Mouse (Mus musculus): ENCODE data around the gene Ces1h.
"Not testable (repeated sequence)": the region's sequence is repeated elsewhere in the genome, so short reads cannot be mapped to it uniquely, and the experiment has no call there.

Gene Ces1h

GRCm38 (mm10) chr8:93379625-93380024 lies at the start of gene Ces1h:
TSS of gene Ces1h (minus strand) at chr8:93379725.
- ChIA-PET POLR2A (no interaction called here), CTCF (no interaction called here)

GRCm38 (mm10) chr8:93427195-93427594 lies 47.7 kb upstream of the Ces1h start:
- ChIA-PET CTCF (no interaction called here), POLR2A (no interaction called here)

GRCm38 (mm10) chr8:93415387-93415786 lies 35.9 kb upstream of the Ces1h start:
- ChIA-PET CTCF (interaction anchor here in 1 of 4 experiments (0.9 kb wide), 1 partner anchor 15 kb away, joined by 6 read pairs; no protein-coding TSS in a partner anchor), POLR2A (no interaction called here)

- ChIA-PET POLR2A (no interaction called here), CTCF (no interaction called here)
Observed at GRCm38 (mm10) chr8:93408830-93409229, 29.3 kb upstream of the Ces1h start.

- CTCF ChIA-PET: interaction anchor here in 1 of 4 experiments (0.6 kb wide), 1 partner anchor 726 kb away, joined by 9 read pairs; no protein-coding TSS in a partner anchor
- POLR2A ChIA-PET: no interaction called here
Observed at GRCm38 (mm10) chr8:93399698-93400097, 20.2 kb upstream of the Ces1h start.

- ChIA-PET POLR2A (interaction anchor here in 1 of 4 experiments (0.6 to 0.7 kb wide), 2 partner anchors 76 to 386 kb away, joined by 5 read pairs; no protein-coding TSS in a partner anchor), CTCF (interaction anchor here (0.6 to 1.9 kb wide), 9 partner anchors 27 to 1081 kb away, joined by 3 to 9 read pairs (median 5); no protein-coding TSS in a partner anchor)
Observed at GRCm38 (mm10) chr8:93398044-93398443, 18.5 kb upstream of the Ces1h start.

GRCm38 (mm10) chr8:93394079-93394619 lies 14.6 kb upstream of the Ces1h start:
- CTCF ChIA-PET, POLR2A ChIA-PET: not testable (repeated sequence)

- ChIA-PET CTCF (no interaction called here), POLR2A (no interaction called here)
Observed at GRCm38 (mm10) chr8:93369481-93369880, 10.0 kb downstream of the Ces1h start.

GRCm38 (mm10) chr8:93360113-93360512 lies 19.4 kb downstream of the Ces1h start:
- ChIA-PET POLR2A (no interaction called here), CTCF (no interaction called here)

GRCm38 (mm10) chr8:93339531-93339930 lies 40.0 kb downstream of the Ces1h start:
- ChIA-PET CTCF (no interaction called here), POLR2A (no interaction called here)

GRCm38 (mm10) chr8:93337207-93337606 lies 42.3 kb downstream of the Ces1h start, which contains the start of gene Ces1g:
TSS of gene Ces1g (minus strand) at chr8:93337308.
- ChIA-PET CTCF (no interaction called here), POLR2A (no interaction called here)

GRCm38 (mm10) chr8:93332703-93333102 lies 46.8 kb downstream of the Ces1h start:
- CTCF ChIA-PET: no interaction called here

GRCm38 (mm10) chr8:93331151-93331550 lies 48.4 kb downstream of the Ces1h start:
- ChIA-PET POLR2A (no interaction called here), CTCF (no interaction called here)

More at GRCm38 (mm10) chr8:93332703-93333102, 46.8 kb downstream of the Ces1h start:
- POLR2A ChIA-PET: no interaction called here

GRCm38 (mm10) chr8:93325123-93325522 lies 54.4 kb downstream of the Ces1h start:
- CTCF ChIA-PET: no interaction called here
- POLR2A ChIA-PET: no interaction called here

GRCm38 (mm10) chr8:93317031-93317430 lies 62.5 kb downstream of the Ces1h start:
- POLR2A ChIA-PET: no interaction called here
- CTCF ChIA-PET: no interaction called here

- CTCF ChIA-PET: no interaction called here
- POLR2A ChIA-PET: no interaction called here
Observed at GRCm38 (mm10) chr8:93315557-93315956, 64.0 kb downstream of the Ces1h start.
